Mouse (Mus musculus) forebrain, embryonic 15.5 days (tissue): Measurements from ENCODE around the gene Gm20715. TPM values are rescaled to one million over a fixed set of nuclear protein-coding genes. Genes with fewer than 3 reads are reported as not detected.
"Not testable (repeated sequence)": the region's sequence is repeated elsewhere in the genome, so short reads cannot be mapped to it uniquely, and the experiment has no call there.

Experiments used
- ATAC-seq: fragments of 200-750 bp; cut with Nextera tagmentation; replicated peaks from 2 replicates; pipeline ENCODE4 v1.8.0; 2017; ENCODE audit warnings: mild to moderate bottlenecking, moderate TSS enrichment, moderate library complexity
- H3K27ac ChIP-seq: fragments of 300-500 bp; sonication (generic); replicated peaks from 2 replicates; pipeline ENCODE4 v1.5.1; 2015; ENCODE audit warnings: mild to moderate bottlenecking, inconsistent platforms
- H3K27me3 ChIP-seq: fragments of 300-500 bp; sonication (generic); 2 replicates; pipeline ENCODE4 v1.6.1; 2015; ENCODE audit warnings: inconsistent platforms
- H3K36me3 ChIP-seq: fragments of 300-500 bp; sonication (generic); 2 replicates; pipeline ENCODE4 v1.6.1; 2015; ENCODE audit warnings: mild to moderate bottlenecking, inconsistent platforms
- H3K4me1 ChIP-seq: fragments of 300-500 bp; sonication (generic); 2 replicates; pipeline ENCODE4 v1.6.1; 2015; ENCODE audit warnings: inconsistent platforms
- H3K4me2 ChIP-seq: fragments of 300-500 bp; sonication (generic); replicated peaks from 2 replicates; pipeline ENCODE4 v1.6.1; 2015; ENCODE audit warnings: mild to moderate bottlenecking, inconsistent platforms
- H3K4me3 ChIP-seq: fragments of 300-500 bp; sonication (generic); 2 replicates; pipeline ENCODE4 v1.5.1; 2015; ENCODE audit warnings: mild to moderate bottlenecking, inconsistent platforms
- H3K9ac ChIP-seq: fragments of 300-500 bp; sonication (generic); replicated peaks from 2 replicates; pipeline ENCODE4 v1.6.1; 2015; ENCODE audit warnings: mild to moderate bottlenecking, inconsistent platforms
- H3K9me3 ChIP-seq: fragments of 300-500 bp; sonication (generic); 2 replicates; pipeline ENCODE4 v1.6.1; 2016; ENCODE audit warnings: inconsistent platforms
- WGBS: fragments of 180-500 bp; shearing (Covaris S2); methylation state at CpG from one replicate; pipeline ENCODE4 v1.1.7; 2015; ENCODE audit warnings: mixed read lengths; 5-methylcytosine and 5-hydroxymethylcytosine counted together
- polyA plus RNA-seq: library from polyadenylated mRNA; unstranded; fragments of >200 nt; fragmentation: Nextera tagmentation; extraction: Ambion mirVana; gene quantifications from 2 replicates; pipeline ENCODE4 v1.2.1, GENCODE M21; 2015

Gm20715 gene
- 0.06 TPM in 1 of 2 replicates, not detected in the other for polyA plus RNA-seq

GRCm38 (mm10) chr7:6410043-6410442 lies at the start of gene Gm20715:
TSS of gene Gm20715 (plus strand) at chr7:6410277.
- H3K9me3 ChIP-seq = no peaks in the 10 kb centered on the region
- H3K4me2 ChIP-seq = no peak within 1 kb of the TSS
- ATAC-seq = peak; percentile 45
- no peaks in the 10 kb centered on the region for H3K27me3 ChIP-seq
- no peaks in the 10 kb centered on the region for H3K36me3 ChIP-seq
- H3K9ac ChIP-seq = no peak within 1 kb of the TSS
- H3K4me1 ChIP-seq = no peaks in the 10 kb centered on the region
- 2% methylated on average over 17 of the region's 17 CpGs for WGBS
- H3K27ac ChIP-seq = no peak within 1 kb of the TSS
- H3K4me3 ChIP-seq = no peak within 1 kb of the TSS

DNA sequence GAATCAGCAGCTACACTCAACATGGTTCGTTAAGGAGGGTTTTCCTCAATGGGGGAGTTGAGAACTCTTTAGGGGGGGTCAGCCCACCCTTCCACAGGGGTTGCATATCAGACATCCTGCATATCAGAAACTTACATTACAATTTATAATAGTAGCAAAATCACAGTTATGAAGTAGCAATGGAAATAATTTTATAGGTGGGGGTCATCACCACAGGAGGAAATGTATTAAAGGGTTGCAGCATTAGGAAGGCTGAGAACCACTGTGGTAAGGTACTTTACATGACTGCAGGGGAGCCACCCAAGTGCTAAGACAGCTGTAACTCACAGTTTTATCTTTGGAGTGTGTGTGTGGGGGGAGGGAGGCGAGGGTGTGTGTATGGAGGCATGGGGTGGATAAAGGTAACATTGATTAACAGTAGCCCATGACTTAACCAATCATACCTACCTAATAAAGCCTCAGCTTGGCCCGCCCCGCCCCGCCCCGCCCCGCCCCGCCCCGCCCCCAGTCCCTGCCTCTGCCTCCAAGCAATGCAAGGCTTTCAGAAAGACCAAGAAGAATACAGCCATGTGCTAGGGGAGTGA lies 49.5 kb upstream of the Gm20715 start:
- H3K9ac ChIP-seq = no peak overlapping the region
- no peaks in the 10 kb centered on the region for H3K36me3 ChIP-seq
- no peaks in the 10 kb centered on the region for H3K27me3 ChIP-seq
- H3K4me1 ChIP-seq = peaks cover 10% of the 10 kb centered on the region
- no peak for ATAC-seq
- H3K4me2 ChIP-seq = no peak overlapping the region
- H3K27ac ChIP-seq = no peak overlapping the region
- 16% methylated on average over 9 of the region's 9 CpGs for WGBS
- H3K4me3 ChIP-seq = no peak overlapping the region
- no peaks in the 10 kb centered on the region for H3K9me3 ChIP-seq

DNA sequence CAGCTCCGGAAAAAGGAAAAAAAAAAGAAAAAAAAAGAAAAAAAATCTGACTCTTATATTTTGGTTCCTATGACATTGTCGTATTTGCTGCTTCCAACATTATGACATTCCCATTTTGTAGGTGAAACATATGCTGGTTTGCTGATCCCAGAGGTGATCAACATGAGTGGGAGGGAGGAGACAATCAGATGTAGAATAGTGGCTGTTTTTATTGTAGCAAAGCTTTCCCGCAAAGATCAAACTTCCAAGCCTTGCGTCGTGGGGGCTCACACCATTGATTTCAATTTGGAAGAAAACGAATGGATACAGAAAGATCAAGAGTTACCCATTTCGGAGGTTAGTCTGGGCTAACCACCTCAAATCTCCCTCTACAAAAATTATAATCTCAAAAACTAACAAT lies 48.3 kb upstream of the Gm20715 start:
- Histone ChIP-seq H3K27ac (peak overlapping the region; percentile 96), H3K36me3 (no peaks in the 10 kb centered on the region), H3K9ac (peak overlapping the region; percentile 59), H3K4me3 (peak overlapping the region; percentile 54), H3K9me3 (no peaks in the 10 kb centered on the region), H3K4me2 (peak overlapping the region; percentile 56), H3K27me3 (no peaks in the 10 kb centered on the region), H3K4me1 (peaks cover 10% of the 10 kb centered on the region)
- ATAC-seq = no peak
- 19% methylated on average over 7 of the region's 7 CpGs for WGBS

DNA sequence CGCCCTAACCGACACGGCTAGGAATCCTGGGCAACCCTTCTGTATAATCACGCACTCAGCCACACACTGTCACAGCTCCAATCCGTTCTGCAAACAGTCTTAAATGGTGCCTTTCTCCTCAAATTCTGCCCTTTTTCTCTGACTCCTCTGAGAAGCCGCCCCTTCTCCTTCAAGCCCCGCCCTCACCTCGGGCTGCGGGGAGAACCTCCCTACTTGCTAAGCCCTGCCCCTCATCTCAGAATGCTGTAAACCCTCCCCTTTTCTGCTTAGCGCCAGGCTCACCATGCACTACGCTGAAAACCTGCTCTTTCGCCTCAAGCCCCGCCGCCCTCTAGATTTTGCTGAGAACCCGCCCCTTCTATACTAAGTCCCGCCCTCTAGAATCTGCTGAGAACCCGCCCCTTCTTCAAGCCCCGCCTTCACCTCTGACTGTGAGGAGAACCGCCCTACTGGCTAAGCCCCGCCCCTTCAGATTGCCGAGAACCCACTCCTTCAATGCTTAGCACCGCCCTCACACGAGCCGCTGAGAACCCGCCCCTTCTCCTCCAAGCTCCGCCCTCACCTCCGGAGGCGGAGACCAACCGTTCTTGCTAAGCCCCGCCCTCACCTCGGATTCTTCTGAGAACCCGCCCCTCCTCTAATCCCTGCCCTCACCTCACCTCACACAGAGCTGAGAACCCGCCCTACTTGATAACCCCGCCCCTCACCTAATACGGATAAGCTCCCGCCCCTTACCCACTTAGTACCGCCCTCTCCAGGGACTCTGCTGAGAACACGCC lies 47.6 kb upstream of the Gm20715 start:
- peaks cover 10% of the 10 kb centered on the region for H3K4me1 ChIP-seq
- peak overlapping the region; percentile 56 for H3K4me2 ChIP-seq
- H3K27me3 ChIP-seq = no peaks in the 10 kb centered on the region
- H3K36me3 ChIP-seq = no peaks in the 10 kb centered on the region
- H3K27ac ChIP-seq = peak overlapping the region; percentile 96
- peak; percentile 94 for ATAC-seq
- under 1% methylated on average over 38 of the region's 38 CpGs for WGBS
- H3K9ac ChIP-seq = peak overlapping the region; percentile 59
- H3K4me3 ChIP-seq = peak overlapping the region; percentile 54
- H3K9me3 ChIP-seq = no peaks in the 10 kb centered on the region

- peak within 1 kb of the TSS; percentile 96 for H3K27ac ChIP-seq
- H3K4me1 ChIP-seq = peaks cover 10% of the 10 kb centered on the region
- peak within 1 kb of the TSS; percentile 59 for H3K9ac ChIP-seq
- no peaks in the 10 kb centered on the region for H3K27me3 ChIP-seq
- H3K4me2 ChIP-seq = peak within 1 kb of the TSS; percentile 56
- peak; percentile 86 for ATAC-seq
- no peaks in the 10 kb centered on the region for H3K36me3 ChIP-seq
- peak within 1 kb of the TSS; percentile 54 for H3K4me3 ChIP-seq
- no peaks in the 10 kb centered on the region for H3K9me3 ChIP-seq
- WGBS = under 1% methylated on average over 23 of the region's 23 CpGs
Measured at GRCm38 (mm10) chr7:6363047-6363488, 47.0 kb upstream of the Gm20715 start, which contains the start of gene Zfp78. TSS of gene Zfp78 (plus strand) at chr7:6363280.

DNA sequence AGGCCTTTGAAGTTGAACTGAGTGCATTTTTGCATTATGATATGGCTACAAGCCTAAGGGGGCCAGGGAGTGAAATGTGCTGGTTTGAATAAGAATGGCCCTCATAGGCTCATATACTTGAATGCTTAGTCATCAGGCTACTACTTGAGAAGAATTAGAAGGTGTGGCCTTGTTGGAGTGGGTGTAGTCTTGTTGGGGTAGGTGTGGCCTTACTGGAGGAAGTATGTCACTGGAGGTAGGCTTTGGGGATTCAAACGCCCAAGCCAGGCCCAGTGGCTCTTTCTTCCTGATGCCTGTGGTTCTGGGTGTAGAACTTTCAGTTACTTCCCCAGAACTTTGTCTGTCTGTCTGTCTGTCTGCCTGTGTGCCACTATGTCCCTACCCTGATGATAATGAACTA lies 45.3 kb upstream of the Gm20715 start:
- Histone ChIP-seq H3K27ac (no peak overlapping the region), H3K9ac (no peak overlapping the region), H3K27me3 (no peaks in the 10 kb centered on the region), H3K4me1 (peaks cover 10% of the 10 kb centered on the region), H3K36me3 (no peaks in the 10 kb centered on the region), H3K4me2 (no peak overlapping the region), H3K9me3 (no peaks in the 10 kb centered on the region), H3K4me3 (no peak overlapping the region)
- ATAC-seq = no peak
- 67% methylated on average over 1 of the region's 1 CpGs for WGBS

- ATAC-seq = no peak
- WGBS = 92% methylated on average over 5 of the region's 5 CpGs
- H3K4me2 ChIP-seq = no peak overlapping the region
Measured at GRCm38 (mm10) chr7:6367185-6367584, 42.9 kb upstream of the Gm20715 start.

DNA sequence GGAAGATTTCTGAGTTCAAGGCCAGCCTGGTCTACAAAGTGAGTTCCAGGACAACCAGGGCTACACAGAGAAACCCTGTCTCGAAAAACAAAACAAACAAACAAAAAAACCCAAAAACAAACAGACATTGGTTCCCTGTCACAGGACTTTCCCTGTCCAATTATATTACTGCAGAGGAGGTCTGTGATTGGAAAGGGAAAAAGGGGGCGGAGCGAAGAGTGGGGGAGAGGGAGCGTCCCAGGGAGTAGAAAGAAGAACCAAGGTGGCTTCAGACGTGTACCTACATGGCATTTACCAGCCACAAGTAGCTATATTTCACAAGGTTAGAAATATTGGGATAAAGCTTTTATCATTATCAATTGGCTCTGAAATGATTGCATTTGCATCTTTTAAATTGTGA lies 41.9 kb upstream of the Gm20715 start:
- H3K9me3 ChIP-seq, H3K36me3 ChIP-seq, H3K4me3 ChIP-seq, H3K4me2 ChIP-seq, H3K27me3 ChIP-seq, H3K27ac ChIP-seq, H3K4me1 ChIP-seq, ATAC-seq, H3K9ac ChIP-seq: not testable (repeated sequence)
- WGBS = 85% methylated on average over 5 of the region's 5 CpGs

More at GRCm38 (mm10) chr7:6367185-6367584, 42.9 kb upstream of the Gm20715 start:
- Histone ChIP-seq H3K36me3 (no peaks in the 10 kb centered on the region; the same call in 1 of the 2 replicates), H3K4me1 (peaks cover 10% of the 10 kb centered on the region), H3K27ac (no peak overlapping the region), H3K4me3 (no peak overlapping the region), H3K27me3 (no peaks in the 10 kb centered on the region), H3K9ac (no peak overlapping the region), H3K9me3 (no peaks in the 10 kb centered on the region)

- Histone ChIP-seq H3K9me3 (no peaks in the 10 kb centered on the region), H3K9ac (no peak overlapping the region), H3K4me1 (0 out of 2 replicates have a peak, but pooled peaks cover 1% of the 10 kb centered on the region), H3K27me3 (no peaks in the 10 kb centered on the region), H3K4me3 (no peak overlapping the region), H3K36me3 (no peaks in the 10 kb centered on the region; the same call in 1 of the 2 replicates), H3K4me2 (no peak overlapping the region), H3K27ac (no peak overlapping the region)
- WGBS = 91% methylated on average over 3 of the region's 3 CpGs
- no peak for ATAC-seq
Measured at GRCm38 (mm10) chr7:6369460-6369859, 40.6 kb upstream of the Gm20715 start.

GRCm38 (mm10) chr7:6372993-6373392 lies 37.1 kb upstream of the Gm20715 start:
- Histone ChIP-seq H3K27me3 (no peaks in the 10 kb centered on the region), H3K36me3 (peaks cover 5% of the 10 kb centered on the region; the same call in 1 of the 2 replicates), H3K27ac (no peak overlapping the region), H3K4me2 (no peak overlapping the region), H3K4me3 (no peak overlapping the region), H3K9ac (no peak overlapping the region), H3K4me1 (no peaks in the 10 kb centered on the region), H3K9me3 (no peaks in the 10 kb centered on the region)
- no peak for ATAC-seq
- 91% methylated on average over 3 of the region's 3 CpGs for WGBS

DNA sequence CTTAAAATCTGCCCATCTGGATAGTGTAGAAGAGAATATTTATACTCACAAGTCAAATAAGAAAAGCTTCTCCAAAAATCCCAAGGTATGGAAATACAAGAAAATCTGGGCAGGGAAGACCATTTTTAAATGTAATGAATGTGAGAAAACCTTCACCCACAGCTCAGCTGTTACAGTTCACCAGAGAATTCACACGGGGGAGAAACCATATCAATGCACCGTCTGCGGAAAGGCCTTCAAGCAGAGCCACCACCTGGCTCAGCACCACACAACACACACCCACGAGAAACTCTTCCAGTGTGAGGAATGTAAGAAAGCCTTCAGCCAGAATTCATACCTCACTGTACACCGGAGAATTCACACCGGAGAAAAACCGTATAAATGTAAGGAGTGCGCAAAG lies 31.6 kb upstream of the Gm20715 start:
- Histone ChIP-seq H3K27ac (no peak overlapping the region), H3K36me3 (peaks cover 11% of the 10 kb centered on the region; the same call in 1 of the 2 replicates), H3K9me3 (no peaks in the 10 kb centered on the region), H3K27me3 (no peaks in the 10 kb centered on the region), H3K4me2 (no peak overlapping the region), H3K4me1 (peaks cover 8% of the 10 kb centered on the region), H3K9ac (no peak overlapping the region), H3K4me3 (no peak overlapping the region)
- 91% methylated on average over 8 of the region's 8 CpGs for WGBS
- no peak for ATAC-seq

DNA sequence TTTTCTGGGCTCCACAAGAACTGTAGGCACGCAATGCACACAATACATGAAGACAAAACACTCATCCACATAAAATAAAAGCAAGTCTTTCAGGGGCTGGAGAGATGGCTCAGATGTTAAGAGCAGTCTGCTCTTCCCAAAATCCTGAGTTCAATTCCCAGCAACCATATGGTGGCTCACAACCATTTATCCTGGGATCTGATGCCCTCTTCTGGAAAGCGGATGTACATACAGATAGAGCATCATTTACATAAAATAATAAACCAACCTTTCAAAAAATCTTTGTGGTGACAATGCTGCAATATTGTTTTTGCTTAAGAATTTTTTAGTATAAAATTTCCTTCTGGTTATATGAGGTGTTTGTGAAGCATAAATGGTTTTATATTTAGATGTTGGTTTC lies 28.6 kb upstream of the Gm20715 start:
- H3K27me3 ChIP-seq = no peaks in the 10 kb centered on the region
- no peak for ATAC-seq
- H3K9me3 ChIP-seq = no peaks in the 10 kb centered on the region
- no peak overlapping the region for H3K27ac ChIP-seq
- H3K9ac ChIP-seq = no peak overlapping the region
- no peak overlapping the region for H3K4me2 ChIP-seq
- H3K36me3 ChIP-seq = peaks cover 6% of the 10 kb centered on the region; the same call in 1 of the 2 replicates
- no peak overlapping the region for H3K4me3 ChIP-seq
- WGBS = 93% methylated on average over 2 of the region's 2 CpGs
- peaks cover 22% of the 10 kb centered on the region for H3K4me1 ChIP-seq
